ENCODE assay signal across 9 mouse cellular contexts in the genomic region with DNA sequence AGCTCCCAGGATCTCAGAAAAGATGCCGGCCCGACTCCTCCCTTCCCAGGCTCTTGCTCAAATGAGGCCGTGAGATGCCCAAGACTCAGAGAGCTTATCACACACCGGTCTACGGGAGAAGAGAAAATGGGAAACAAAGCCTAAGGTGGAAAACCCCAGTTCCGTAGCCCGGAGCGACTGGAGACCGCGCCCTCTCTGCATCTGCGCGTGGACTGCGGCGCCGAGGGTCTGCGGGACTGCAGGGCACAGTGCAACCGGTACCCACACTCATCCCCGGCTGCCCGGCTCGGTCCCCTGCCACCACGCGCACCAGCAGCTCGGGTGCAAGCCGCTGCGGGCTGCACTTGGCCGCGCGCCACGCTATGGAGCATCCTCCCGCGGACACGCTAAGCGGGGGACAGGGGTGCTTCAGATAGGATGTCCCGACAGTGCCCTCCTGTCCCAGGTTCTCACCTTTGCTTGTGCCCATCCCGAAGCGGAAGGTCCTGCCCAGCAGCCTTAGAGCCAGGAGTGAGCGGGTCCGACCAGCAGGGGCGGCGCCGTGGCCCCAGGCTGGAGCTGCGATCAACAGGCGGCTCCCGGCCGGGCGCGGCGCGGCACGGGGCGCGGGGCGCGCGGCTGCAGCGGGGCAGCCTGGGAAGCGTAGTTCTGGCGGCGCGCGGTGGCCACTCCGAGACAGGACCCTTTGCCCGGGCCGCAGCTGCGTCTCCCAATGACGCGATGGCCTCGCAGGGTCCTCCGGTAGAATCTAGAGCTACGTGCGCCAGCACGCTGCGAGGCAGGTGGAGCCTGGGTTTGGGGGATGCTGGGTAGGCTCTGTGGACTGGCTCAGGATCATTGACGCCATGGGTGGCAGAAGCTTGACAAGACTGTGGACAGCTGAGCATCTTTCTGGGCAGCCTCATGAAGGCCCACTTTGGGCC. TPM values are rescaled to one million over a fixed set of nuclear protein-coding genes. Genes with fewer than 3 reads are reported as not detected.
DNase-seq lines count a peak whose midpoint lies in the region; ATAC-seq lines count a peak whose summit lies in the region.
"Had no signal": no experiment of that assay in that cellular context is flagged by ENCODE, and none has a peak within 500 bp of the region (broad histone marks: within the 10 kb centered on the region; RNA-seq: fewer than 3 reads in every experiment).

A gene (minus strand): TSS at position 755 of the 923 bp plus-strand sequence.

- no peaks in the 10 kb centered on the region for H3K36me3 ChIP-seq in erythroblast, embryonic 14.5 days (ENCODE audit: control insufficient read depth)
- no peaks in the 10 kb centered on the region for H3K36me3 ChIP-seq in hindbrain, embryonic 11.5 days (ENCODE audit: control insufficient read depth, insufficient read depth, low read length)
- no peaks in the 10 kb centered on the region for H3K36me3 ChIP-seq in midbrain, embryonic 11.5 days (ENCODE audit: control insufficient read depth, insufficient read depth, low read length)
- H3K36me3 ChIP-seq in stomach, embryonic 14.5 days (ENCODE audit: control insufficient read depth, insufficient read depth, low read length) = no peaks in the 10 kb centered on the region

- peaks cover 38% of the 10 kb centered on the region for H3K27me3 ChIP-seq in erythroblast, embryonic 14.5 days (ENCODE audit: control insufficient read depth)
- H3K27me3 ChIP-seq in hindbrain, embryonic 11.5 days (ENCODE audit: control insufficient read depth, insufficient read depth, low read length) = no peaks in the 10 kb centered on the region
- no peaks in the 10 kb centered on the region; the same call in 1 of the 2 replicates for H3K27me3 ChIP-seq in midbrain, embryonic 11.5 days (ENCODE audit: control insufficient read depth, insufficient read depth, low read length)
- H3K27me3 ChIP-seq in stomach, embryonic 14.5 days (ENCODE audit: control insufficient read depth, insufficient read depth, low read length) = peaks cover 4% of the 10 kb centered on the region; the same call in 1 of the 2 replicates

- H3K4me1 ChIP-seq in erythroblast, embryonic 14.5 days (ENCODE audit: control insufficient read depth) = no peaks in the 10 kb centered on the region
- no peaks in the 10 kb centered on the region for H3K4me1 ChIP-seq in hindbrain, embryonic 11.5 days (replicated peaks; ENCODE audit: control insufficient read depth, insufficient read depth, low read length)
- no peaks in the 10 kb centered on the region; the same call in 1 of the 2 replicates for H3K4me1 ChIP-seq in midbrain, embryonic 11.5 days (ENCODE audit: control insufficient read depth, insufficient read depth, low read length)
- H3K4me1 ChIP-seq in stomach, embryonic 14.5 days (ENCODE audit: control insufficient read depth, insufficient read depth, low read length) = no peaks in the 10 kb centered on the region

- H3K27ac ChIP-seq in hindbrain, embryonic 11.5 days (ENCODE audit: low read depth, low read length) = peak within 1 kb of the TSS; percentile 85
- H3K27ac ChIP-seq in midbrain, embryonic 11.5 days (ENCODE audit: low read depth, low read length) = peak within 1 kb of the TSS; percentile 23
- no peak within 1 kb of the TSS for H3K27ac ChIP-seq in stomach, embryonic 14.5 days (ENCODE audit: low read length)
- H3K27ac ChIP-seq: macrophage had no signal

- H3K9me3 ChIP-seq in erythroblast, embryonic 14.5 days (ENCODE audit: control insufficient read depth, low read length) = no peaks in the 10 kb centered on the region; the same call in 1 of the 2 replicates
- H3K9me3 ChIP-seq in hindbrain, embryonic 11.5 days (ENCODE audit: control insufficient read depth, low read length) = no peaks in the 10 kb centered on the region
- no peaks in the 10 kb centered on the region for H3K9me3 ChIP-seq in midbrain, embryonic 11.5 days (ENCODE audit: control insufficient read depth, low read length)
- no peaks in the 10 kb centered on the region for H3K9me3 ChIP-seq in stomach, embryonic 14.5 days (ENCODE audit: control insufficient read depth, low read depth, low read length)

- WGBS in hindbrain, embryonic 11.5 days = 0% methylated on average over 73 of the region's 74 CpGs
- under 1% methylated on average over 74 of the region's 74 CpGs for WGBS in midbrain, embryonic 11.5 days
- WGBS in stomach, embryonic 14.5 days = under 1% methylated on average over 74 of the region's 74 CpGs

- DNase-seq in cerebellum, postnatal 10 days = peak; percentile 94 to 95
- peak; percentile 67 to 71 for DNase-seq in frontal cortex, postnatal 10 days (ENCODE audit: low spot score in 2 of 2)
- DNase-seq in hindbrain, embryonic 11.5 days (ENCODE audit: low spot score) = peak; percentile 88
- DNase-seq in left cerebral cortex, postnatal 25 days (ENCODE audit: low spot score in 2 of 2) = peak; percentile 84 to 86
- DNase-seq in midbrain, embryonic 11.5 days (ENCODE audit: low spot score, missing footprints) = peak; percentile 98

- intact Hi-C loops in left cerebral cortex, postnatal 25 days (cut with DNase I) = loop anchor here (1.0 kb wide), 1 partner anchor 14 kb away; a partner anchor contains a TSS

- H3K4me3 ChIP-seq in erythroblast, embryonic 14.5 days (replicated peaks) = peak within 1 kb of the TSS; percentile 37
- H3K4me3 ChIP-seq in hindbrain, embryonic 11.5 days (ENCODE audit: low read depth, low read length) = peak within 1 kb of the TSS; percentile 82
- H3K4me3 ChIP-seq in midbrain, embryonic 11.5 days (ENCODE audit: low read depth, low read length) = peak within 1 kb of the TSS; percentile 60
- H3K4me3 ChIP-seq in stomach, embryonic 14.5 days (ENCODE audit: low read depth, low read length) = peak within 1 kb of the TSS; percentile 70

- H3K4me2 ChIP-seq in hindbrain, embryonic 11.5 days (replicated peaks; ENCODE audit: low read depth, low read length) = peak within 1 kb of the TSS; percentile 83
- peak within 1 kb of the TSS; percentile 76 for H3K4me2 ChIP-seq in midbrain, embryonic 11.5 days
- H3K4me2 ChIP-seq in stomach, embryonic 14.5 days (replicated peaks; ENCODE audit: low read depth, low read length) = peak within 1 kb of the TSS; percentile 89

- no peak for ATAC-seq in erythroblast, adult 5-6 weeks (replicated peaks; ENCODE audit: low FRiP score, poor library complexity, severe bottlenecking)
- peak; percentile 94 for ATAC-seq in hindbrain, embryonic 11.5 days (ENCODE audit: low FRiP score)
- ATAC-seq in midbrain, embryonic 11.5 days (ENCODE audit: low FRiP score) = peak; percentile 95
- peak; percentile 91 for ATAC-seq in stomach, embryonic 14.5 days (ENCODE audit: insufficient number of reproducible peaks, insufficient read depth, low FRiP score, low read depth)

- H3K9ac ChIP-seq in hindbrain, embryonic 11.5 days (ENCODE audit: low read depth, low read length) = peak within 1 kb of the TSS; percentile 80
- H3K9ac ChIP-seq in midbrain, embryonic 11.5 days (ENCODE audit: low read length) = peak within 1 kb of the TSS; percentile 67
- H3K9ac ChIP-seq in stomach, embryonic 14.5 days (replicated peaks; ENCODE audit: low read depth, low read length) = peak within 1 kb of the TSS; percentile 36; the same call in 1 of the 2 replicates

RNA-seq across cellular contexts. Expression of the gene that starts here (rescaled TPM):
- not detected in 2 replicates for polyA plus RNA-seq in erythroblast, embryonic 14.5 days (2012)
- not detected in 2 replicates for total RNA-seq in erythroblast, adult 5-6 weeks (2015; ENCODE audit: low replicate concordance)
- total RNA-seq in erythroblast, adult 5-6 weeks (2017; ENCODE audit: low replicate concordance) = not detected in 2 replicates
- 67.7 and 75.7 TPM in 2 replicates for polyA plus RNA-seq in hindbrain, embryonic 11.5 days (2014; fragmentation: Nextera tagmentation; extraction: Ambion mirVana)
- total RNA-seq in left cerebral cortex, postnatal 25 days (2021) = 100 to 1,000 TPM; 376 to 383 TPM
- polyA plus RNA-seq in midbrain, embryonic 11.5 days (2014; fragmentation: Nextera tagmentation; extraction: Ambion mirVana) = 63.2 and 70.7 TPM in 2 replicates
- polyA plus RNA-seq in stomach, embryonic 14.5 days (2014; fragmentation: Nextera tagmentation; extraction: Ambion mirVana) = 17.6 and 22.8 TPM in 2 replicates
- polyA plus RNA-seq: macrophage had no signal

Comparison
In these comparisons a context has a peak if more than half of its experiments do, and no peak if none do; other contexts are left out.
1. RNA of the gene that starts here (total RNA-seq): 376 to 383 TPM in left cerebral cortex, postnatal 25 days; not detected in erythroblast, adult 5-6 weeks; every median in the first group is over 100 times any median in the second.
2. RNA of the gene that starts here (polyA plus RNA-seq): 67.7 to 75.7 TPM in hindbrain, embryonic 11.5 days, 63.2 to 70.7 TPM in midbrain, embryonic 11.5 days and 17.6 to 22.8 TPM in stomach, embryonic 14.5 days; not detected in erythroblast, embryonic 14.5 days; every median in the first group is over 10 times any median in the second.
3. Peak in every context shown above with its lines, with median percentiles within 50 percentile points of each other: H3K4me3 ChIP-seq, DNase-seq, H3K4me2 ChIP-seq and H3K9ac ChIP-seq.